Mouse (Mus musculus) cerebellum, adult 11 months (tissue): ENCODE measurements around the gene Ehd4.

Experiments
- DNase-seq: peaks from one replicate; pipeline ENCODE4 v3.0.0; 2022

Gene Ehd4

GRCm38 (mm10) chr2:120154361-120154894 is at the start of gene Ehd4:
TSS of gene Ehd4 (minus strand) at chr2:120154606.
- DNase-seq = peak; percentile 99

DNA sequence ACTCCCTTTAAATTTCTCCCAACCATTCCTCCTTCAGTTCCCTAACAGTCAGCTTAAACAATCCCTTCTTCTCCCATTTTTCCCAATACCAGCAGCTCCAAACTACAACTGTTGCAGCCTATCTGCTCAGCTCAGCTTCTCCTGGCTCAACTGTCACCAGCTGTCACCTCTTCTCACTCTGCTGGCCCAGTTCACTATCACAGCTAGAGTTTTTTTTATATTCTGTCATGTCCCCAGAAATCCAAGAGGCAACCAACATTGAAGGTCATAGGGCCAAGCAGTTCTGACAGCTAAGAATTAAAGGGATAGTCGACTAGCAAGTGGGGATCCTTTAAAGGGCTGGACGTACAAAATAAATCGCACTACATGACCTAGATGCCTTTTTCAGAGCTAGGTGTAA is 49.3 kb upstream of the Ehd4 start:
- no peak for DNase-seq

DNA sequence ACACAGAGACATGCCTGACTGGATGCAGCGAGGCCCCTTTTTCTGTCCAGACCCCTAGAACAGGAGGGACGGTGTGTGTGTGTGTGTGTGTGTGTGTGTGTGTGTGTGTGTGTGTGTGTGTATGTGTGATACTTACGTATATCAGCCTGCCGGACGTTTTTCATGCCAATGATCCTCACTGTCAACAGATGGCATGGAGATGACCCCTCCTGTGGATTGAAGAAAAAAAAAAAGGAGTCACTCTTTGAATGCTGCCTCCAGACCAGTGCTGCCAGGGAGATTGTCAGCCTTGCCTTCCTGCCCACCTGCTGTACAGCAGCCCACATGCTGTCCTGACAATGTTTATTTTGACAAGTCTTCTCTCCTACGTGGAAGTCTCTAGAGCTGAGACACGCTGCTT is 45.7 kb upstream of the Ehd4 start:
- DNase-seq = peak; percentile 32

GRCm38 (mm10) chr2:120188174-120188573 is 33.8 kb upstream of the Ehd4 start:
- no peak for DNase-seq

DNA sequence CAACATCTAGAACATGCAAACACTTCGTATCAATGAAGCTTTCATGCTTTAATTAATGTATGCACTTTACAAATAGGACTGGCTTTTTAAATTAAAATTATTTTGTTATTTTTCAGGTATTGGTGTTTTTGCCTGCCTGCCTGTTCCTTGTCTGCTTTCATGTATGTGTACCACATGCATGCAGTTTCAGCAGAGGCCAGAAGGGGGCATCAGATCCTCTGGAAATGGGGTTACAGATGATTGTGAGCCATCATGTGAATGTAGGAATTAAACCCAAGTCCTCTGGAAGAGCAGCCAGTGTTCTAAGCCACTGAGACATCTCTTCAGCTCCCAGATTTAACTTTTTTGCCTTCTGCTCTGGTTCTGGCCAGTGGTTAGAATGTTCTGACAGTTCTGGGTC is 33.2 kb upstream of the Ehd4 start:
- no peak for DNase-seq

DNA sequence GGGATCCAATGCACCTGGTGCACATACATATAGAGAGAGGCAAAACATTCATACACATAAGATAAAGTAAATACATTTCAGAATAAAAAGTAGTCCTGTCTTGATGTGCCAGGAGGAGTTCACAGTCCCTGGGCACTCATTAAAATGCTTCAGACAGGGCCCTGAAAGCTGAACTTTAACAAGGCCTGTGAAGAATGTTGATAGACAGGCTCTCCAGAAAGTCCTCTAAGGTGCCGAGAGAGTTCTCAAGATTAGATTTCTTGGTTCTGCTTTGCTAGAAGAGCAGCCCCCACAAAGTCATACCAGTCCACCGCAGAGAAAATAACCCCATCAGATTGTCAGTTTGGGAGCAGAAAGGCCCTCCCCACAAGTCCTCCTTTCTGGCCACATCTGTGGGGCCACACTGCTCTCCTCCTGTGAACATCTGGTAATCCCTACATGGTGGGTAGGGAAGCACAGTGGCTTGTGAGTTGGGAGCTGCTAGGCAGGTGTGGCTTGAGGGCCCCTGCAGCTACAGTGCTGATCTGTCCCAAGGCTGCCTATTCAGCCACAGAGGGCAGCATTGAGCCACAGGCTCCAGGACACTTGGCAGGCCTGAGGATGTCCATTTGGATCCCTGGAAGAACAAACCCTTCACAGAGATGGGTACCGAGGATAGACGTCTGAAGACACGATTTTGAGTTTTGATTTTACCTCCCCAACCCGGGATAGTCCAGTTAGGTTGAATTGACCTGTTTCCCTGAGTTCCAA is 31.3 kb upstream of the Ehd4 start:
- DNase-seq = no peak

DNA sequence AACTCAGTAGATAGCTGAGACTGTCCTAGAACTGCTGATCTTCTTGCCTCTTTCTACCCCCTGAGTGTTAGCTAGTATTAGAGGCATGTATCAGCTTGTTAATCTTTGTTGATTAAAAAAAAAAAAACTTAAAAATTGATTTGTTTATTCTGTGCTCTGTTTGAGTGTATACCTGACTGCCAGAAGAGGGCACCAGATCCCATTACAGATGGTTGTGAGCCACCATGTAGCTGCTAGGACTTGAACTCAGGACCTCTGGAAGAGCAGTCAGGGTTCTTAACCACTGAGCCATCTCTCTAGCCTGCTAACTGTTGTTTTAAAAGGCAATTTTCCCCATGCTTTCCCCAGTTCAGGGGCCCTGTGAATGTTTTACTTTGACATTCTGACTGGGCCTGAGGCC is 24.5 kb upstream of the Ehd4 start:
- no peak for DNase-seq

GRCm38 (mm10) chr2:120173718-120174117 is 19.3 kb upstream of the Ehd4 start:
- DNase-seq = peak; percentile 55

- no peak for DNase-seq
Observed at GRCm38 (mm10) chr2:120171362-120171761, 17.0 kb upstream of the Ehd4 start.

- no peak for DNase-seq
Observed at GRCm38 (mm10) chr2:120170726-120171125, 16.3 kb upstream of the Ehd4 start.

DNA sequence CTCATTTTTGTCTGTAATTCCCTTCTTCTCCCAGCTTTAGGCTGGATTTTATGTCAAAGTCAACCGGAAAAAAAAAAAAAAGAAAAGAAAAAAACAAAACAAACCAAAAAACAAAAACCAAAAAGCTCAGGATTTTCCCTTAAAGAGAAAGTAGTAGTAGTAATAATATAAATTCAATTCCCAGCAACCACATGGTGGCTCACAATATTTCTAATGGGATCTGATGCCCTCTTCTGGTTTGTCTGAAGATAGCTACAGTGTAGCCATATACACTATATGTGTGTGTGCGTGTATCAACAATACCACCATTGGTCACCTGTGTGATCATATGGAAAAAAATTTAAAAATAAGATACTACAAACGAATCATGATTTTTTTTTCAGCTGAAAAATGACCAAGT is 15.0 kb upstream of the Ehd4 start:
- no peak for DNase-seq

GRCm38 (mm10) chr2:120167763-120168162 is 13.4 kb upstream of the Ehd4 start:
- DNase-seq = no peak

- no peak for DNase-seq
Observed at GRCm38 (mm10) chr2:120165474-120165873, 11.1 kb upstream of the Ehd4 start.

DNA sequence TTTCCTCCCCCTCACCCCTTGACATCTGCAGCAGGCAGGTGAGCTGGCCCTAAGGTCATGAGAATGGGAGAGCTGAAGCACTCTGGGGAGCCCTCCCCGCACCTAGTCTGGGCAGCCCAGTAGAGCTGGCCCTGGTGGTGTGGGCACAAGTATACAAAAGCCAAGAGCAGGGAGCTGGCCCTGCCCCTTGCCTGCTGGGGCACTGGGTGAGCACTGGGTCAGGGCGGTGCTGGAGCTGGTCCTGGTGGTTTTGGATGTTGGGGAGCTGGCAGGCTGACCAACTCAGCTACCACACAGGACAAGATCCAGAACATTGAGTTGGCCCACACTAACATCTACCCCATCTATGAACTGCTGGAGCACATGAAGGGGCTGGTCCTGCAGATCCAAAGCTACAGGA is 5.0 kb upstream of the Ehd4 start:
- DNase-seq = no peak

GRCm38 (mm10) chr2:120158846-120159245 is 4.4 kb upstream of the Ehd4 start:
- DNase-seq = no peak

DNA sequence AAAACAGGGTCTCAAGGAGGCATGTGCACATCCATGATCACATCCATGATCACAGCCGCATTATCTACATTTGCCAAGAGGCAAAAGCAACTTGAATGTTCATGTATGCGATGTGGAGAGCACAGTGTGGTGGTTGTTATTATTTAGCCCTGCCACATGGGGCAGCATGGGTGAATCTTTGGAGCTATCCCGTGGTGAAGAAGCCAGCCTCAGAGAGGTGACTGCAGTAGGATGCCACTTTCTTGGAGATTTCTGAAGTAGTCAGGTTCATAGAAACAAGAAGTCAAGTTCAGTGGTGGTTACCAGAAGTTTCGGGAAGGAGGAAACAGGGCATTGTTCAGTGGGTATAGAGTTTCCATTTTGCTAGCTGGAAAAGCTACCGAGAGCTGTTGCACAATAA is 3.6 kb upstream of the Ehd4 start:
- no peak for DNase-seq

DNA sequence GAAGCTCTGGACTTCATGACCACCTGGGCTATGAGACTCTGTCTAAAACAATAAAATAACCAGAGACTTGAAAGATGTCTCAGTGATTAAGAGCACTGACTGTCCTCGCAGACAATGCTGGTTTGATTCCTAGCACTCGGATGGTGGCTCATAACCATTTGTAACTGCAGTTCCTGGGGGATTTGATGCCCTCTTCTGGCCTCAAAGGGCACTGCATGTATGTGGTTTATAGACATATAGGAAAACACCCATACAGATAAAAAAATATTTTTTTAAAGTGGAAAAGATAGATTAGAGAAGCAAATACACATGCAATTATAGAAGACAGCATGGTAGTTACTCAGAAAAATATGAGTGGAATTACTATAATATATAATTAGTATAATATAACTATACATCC is 3.2 kb upstream of the Ehd4 start:
- no peak for DNase-seq

DNA sequence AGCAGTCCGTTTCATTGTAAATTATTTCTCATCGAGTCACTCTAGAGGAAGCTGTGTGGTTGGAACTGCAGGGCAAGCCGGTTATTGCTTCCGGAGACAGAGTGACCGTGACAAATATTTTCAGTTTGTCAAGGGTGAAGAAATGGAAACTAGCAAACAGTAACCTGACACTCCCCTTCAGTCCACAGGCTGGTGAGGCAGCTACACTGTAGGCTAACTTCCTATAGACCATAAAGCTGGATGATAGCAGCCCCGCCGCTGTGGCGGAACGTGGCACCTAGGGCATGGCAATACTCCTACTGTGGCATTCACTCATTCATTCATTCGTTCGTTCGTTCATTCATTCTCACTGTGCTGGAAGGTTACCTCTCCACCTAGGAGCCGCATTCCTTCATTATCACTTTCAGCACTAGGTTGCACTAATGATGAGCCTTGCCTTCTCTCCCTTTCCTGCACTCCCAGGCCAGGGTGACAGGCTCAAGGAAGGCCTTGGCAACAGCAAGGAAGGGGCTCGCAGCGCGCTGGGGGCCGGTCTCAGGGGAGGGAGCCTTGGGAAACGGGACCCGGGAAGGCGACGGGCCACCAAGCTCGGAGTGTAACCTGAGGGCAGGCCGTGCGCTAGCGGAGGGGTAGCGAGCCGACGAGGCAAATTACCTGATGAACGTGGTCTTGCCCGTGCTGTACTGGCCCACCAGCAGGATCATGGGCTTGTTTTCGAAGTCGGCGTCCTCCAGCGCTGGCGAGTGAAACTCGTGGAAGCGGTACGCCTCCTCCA is 633 bp downstream of the Ehd4 start:
- DNase-seq = no peak

GRCm38 (mm10) chr2:120150571-120150970 is 3.8 kb downstream of the Ehd4 start:
- no peak for DNase-seq

- DNase-seq = no peak
Observed at GRCm38 (mm10) chr2:120149634-120150033, 4.8 kb downstream of the Ehd4 start.

- DNase-seq = no peak
Observed at GRCm38 (mm10) chr2:120147999-120148398, 6.4 kb downstream of the Ehd4 start.

GRCm38 (mm10) chr2:120147364-120147763 is 7.0 kb downstream of the Ehd4 start:
- no peak for DNase-seq

GRCm38 (mm10) chr2:120146543-120146942 is 7.9 kb downstream of the Ehd4 start:
- DNase-seq = no peak

DNA sequence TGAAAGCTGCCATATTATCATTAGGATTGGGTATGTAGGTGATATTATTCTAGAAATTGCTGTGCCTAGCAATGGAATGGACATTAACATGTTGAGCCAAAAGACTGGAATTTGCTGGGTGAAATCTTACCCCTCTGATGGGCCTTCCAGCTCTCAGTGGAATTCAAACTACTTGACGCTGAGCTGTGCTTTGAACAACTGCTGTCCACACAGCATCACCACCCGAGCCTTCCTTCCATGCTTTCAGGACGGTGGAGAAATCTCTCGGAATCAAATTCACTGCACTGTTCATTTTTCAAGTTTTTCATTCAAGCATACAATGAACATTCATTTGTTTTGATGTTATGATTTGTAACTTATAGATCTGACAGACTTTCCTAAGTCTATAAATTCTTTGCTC is 10.0 kb downstream of the Ehd4 start:
- DNase-seq = no peak
